Mouse (Mus musculus): ENCODE data around the gene Pvalb.
A peak's percentile ranks its signal among the peaks of the same experiment; 100 is the strongest.

Pvalb gene

DNA sequence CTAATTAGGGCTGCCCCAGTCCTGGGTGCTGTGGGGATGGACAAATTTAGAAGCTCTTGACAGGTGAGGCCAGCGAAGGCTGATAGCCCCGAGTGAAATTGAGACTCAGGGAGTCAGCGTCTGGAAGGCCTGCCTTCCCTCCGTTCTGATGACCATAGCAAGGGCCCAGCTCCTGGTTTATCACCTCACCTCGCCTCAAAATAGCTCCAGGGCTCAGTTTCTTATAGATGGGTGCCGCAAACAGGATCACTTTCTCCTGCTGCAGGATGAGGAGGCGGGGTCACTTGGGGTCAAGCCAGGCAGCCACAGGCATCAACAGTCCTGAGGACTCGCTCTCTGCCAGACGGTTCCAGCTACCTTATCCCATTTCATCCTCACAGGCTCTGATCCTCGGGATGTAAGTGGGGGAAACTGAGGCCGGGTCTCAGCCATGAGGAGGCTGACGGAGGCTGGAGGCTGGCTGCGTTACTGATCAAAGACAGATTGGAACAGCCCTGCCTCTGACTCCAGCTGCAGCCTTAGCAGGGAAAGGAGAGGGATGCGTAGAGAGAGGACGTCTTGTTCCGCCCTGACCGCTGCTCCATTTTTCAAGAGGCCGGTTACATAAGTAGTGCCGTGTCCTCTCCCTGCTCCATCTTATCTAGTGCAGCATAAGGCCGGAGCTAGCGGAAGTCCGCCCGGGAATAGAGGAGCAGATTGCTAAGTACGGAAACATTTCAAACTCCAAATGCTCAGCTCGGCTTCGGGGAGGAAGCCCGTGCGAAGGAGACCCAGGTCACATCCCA is 10.9 kb downstream of the Pvalb start:
- no peak for DNase-seq (ENCODE audit: low spot score)

DNA sequence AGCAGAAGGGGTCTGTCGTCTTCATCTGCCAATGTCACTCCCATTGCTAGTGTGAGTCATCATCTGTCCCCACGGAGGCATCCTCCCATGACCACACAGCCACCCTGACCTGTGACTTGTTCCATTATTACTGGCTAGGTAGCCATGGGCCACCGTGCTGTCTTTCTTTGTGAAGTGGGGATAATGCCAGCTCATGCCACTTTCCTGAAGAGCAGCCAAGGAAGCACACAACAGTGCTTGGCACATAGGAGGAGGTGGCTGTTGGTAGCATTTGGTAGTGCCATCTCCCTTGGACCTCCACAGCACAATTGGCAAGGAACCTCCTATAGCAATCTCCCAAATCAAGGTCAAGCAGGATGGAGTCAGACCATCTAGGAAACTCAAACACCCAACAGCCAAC is 11.9 kb downstream of the Pvalb start:
- no peak for DNase-seq (ENCODE audit: low spot score)

DNA sequence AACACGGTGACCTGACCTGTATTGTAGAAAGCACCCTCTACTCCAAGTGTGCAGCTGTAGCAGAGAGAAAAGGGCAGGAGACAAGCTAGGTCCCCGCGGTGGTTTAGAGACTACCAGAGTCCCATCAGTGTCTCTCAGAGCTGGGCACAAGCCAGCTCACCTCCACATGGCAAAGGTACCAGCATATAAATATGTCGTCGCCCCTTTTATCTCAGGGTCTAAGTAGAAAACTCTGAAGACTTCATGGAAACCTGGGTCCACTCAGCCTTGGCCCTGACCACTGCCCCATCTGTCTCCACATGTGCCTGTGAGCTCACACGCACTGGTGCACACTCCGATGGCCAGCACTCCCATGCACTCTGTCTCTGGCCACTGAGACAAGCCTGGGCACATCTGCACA is 16.6 kb downstream of the Pvalb start:
- DNase-seq (ENCODE audit: low spot score), result no peak

DNA sequence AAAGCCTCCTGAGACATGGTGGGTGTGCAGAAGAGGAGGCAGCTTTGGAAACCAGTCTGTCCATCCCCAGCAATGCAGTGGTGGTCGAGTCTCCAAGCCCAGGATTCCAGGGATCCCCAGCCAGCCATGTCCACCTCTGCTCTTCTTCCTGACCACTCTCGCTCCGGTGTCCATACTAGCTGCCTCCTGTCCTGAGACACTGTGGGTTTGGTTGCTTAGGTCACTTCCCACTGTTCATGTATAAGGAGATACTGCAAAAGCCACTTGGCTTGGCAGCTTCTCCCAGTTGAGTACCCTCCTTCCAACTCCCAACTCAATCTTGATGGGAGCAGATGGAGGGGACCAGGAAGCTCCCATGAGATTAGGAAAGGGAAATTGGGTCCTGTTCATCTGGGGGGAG is 17.7 kb downstream of the Pvalb start:
- no peak for DNase-seq (ENCODE audit: low spot score)

DNA sequence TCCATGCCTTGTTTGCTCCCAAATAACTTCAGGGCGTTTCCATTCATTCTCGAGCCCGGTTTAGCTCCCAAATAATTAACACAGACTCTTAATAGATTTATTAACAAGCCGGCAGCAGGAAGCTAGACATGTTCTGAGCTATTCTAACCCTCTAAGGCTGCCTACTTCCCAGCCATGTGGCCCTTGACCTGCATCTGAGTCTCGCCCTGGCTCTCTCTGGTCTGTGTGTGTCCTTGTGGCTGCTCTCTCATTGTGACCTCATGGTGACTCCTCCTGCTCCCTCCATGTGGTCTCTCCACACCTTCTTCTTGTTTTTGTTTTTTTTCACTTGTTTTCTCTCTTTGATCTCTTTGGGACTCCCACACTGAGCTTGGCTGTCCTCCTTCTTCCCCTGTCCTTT is 19.3 kb downstream of the Pvalb start:
- no peak for DNase-seq (ENCODE audit: low spot score)

DNA sequence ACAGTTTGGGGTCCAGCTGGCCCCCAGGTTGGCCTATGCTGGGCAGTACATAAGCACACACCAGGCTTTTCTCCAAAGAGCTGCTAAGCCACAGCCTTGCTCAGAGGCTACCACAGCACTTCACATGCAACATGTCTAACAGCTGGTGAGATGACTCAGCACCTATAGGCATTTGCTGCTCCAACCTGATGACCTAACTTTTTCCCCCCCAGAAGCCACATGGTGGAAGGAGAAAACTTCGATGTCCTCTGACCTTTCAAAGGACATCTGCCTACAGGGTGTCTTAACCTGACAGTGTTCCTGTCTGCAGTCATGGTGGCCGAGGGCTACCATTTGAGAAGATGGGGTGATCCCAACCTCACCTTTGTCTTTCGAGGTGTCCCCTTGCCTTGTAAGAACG is 20.6 kb downstream of the Pvalb start:
- DNase-seq (ENCODE audit: low spot score), result no peak

DNA sequence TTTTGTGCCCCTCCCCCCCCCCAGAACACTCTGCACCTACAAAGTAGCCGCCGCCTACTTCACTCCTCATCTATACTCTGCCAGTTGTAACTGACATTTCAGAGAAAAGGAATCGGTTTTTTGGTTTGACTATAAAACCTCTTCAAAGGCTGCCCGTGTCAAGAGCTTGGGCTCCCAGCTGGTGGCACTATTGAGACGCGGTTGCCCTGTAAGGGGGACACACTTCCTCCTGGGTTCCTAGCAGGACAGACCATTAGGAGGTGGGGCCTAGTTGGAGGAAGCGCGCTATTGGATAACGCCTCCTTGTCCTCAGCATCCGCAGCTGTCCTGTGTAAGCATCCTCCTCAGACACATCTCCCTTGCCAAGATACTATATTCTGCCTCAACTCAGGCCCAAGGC is 21.3 kb downstream of the Pvalb start:
- no peak for DNase-seq (ENCODE audit: low spot score)

DNA sequence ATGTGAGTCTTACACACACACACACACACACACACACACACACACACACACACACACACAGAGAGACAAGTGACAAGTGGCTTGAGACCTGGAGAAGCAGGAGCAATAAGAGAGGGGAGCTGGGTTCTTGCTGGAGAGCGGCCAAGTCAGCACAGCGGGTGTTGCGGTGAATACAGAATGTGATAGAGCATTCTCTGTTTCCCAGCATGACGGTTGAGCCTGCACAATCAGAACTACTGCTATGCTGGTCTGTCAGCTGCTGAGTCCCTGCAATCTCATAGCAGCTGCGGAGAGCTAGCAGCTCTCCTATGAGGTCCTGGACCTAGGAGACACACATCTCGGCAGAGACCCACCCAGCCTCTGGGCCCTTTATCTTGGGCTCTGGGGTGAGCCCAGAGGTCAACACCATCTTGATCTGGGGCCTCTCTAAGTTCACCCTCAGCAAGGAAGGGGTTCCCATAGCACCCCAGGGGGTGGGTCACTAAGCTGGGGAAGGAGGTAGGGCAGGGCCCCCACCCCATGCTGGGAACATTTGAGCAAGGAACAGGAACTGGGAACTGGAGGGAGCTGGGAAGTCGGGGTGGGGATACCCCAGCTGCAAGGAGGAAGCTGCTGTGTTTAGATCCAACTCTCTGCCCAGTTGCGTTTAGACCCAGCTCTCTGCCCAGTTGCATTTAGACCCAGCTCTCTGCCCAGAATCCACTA is 24.3 kb downstream of the Pvalb start:
- no peak for DNase-seq (ENCODE audit: low spot score)

DNA sequence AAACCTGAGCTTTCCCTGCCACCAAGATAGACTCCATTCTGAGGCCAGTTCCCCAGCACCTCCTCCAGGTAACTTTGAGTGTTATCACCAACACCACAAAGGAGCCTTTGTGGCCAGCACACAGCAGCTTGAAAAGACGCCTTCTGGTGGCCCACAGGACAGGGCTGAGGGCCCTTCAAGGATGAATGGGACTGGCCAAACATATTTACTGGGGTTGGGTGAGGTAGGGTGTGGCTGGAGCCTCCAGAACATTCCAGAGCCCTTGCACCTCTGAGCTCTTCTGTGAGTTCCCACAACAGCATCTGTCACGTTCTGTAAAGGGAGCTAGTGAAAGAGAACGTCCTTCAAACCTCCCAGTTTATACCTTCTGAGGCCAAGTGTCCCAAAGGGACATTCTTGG is 26.4 kb downstream of the Pvalb start:
- DNase-seq (ENCODE audit: low spot score), result no peak

DNA sequence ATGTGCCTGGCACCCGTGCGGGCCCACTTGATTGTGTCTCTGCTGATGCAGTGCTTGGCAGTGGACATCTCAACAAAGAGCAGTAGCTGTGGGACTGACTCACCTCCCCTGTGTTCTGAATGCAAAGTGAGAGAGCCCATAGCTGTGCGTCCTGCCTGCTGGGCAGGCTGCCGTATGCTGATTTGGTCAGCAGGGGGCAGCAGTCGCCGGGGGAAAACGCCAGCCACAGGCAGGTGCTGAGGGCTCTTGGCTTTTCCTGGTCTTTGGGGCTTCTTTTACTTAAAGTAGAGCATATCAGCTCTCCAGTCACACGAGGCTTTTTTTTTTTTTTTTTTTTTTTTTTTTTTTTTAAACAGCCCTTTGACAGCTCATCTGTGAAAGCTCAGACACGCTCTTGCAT is 27.8 kb downstream of the Pvalb start:
- no peak for DNase-seq (ENCODE audit: low spot score)

DNA sequence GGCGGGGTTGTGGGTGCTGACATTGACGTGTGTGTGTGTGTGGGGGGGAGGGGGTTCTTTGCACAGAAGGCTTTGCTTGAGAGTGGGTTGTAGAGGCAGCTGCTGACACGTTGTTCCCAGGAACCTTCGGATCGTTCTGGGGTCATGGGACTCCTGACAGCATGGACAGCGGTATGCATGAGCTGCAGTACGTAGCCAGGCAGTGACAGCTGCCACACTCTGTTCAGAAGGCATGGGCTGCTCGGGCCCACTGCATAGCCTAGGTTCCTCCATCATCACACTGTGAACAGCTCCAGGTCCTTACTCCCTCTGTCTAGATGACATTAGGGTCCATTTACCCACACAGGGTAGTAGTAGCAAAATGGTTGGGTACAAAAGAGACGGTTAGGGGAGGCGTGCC is 28.9 kb downstream of the Pvalb start:
- no peak for DNase-seq (ENCODE audit: low spot score)

DNA sequence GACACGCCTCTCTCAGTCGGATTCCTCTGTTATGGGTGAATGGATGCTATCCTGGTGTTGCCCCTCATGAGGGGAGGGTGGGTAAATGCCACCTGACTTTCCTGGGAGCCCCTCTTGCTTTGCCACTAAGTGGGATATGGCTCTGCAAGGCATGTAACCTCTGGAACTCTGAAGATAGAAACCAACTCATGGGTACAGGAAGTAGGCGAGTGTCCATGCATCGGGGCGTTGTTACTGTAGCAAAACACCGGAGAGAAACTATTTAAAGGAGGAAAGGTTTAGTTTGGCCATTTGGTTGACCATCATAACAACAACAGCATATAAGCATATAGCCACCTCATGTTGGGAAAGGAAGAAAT is 31.3 kb downstream of the Pvalb start:
- DNase-seq (ENCODE audit: low spot score), result no peak

DNA sequence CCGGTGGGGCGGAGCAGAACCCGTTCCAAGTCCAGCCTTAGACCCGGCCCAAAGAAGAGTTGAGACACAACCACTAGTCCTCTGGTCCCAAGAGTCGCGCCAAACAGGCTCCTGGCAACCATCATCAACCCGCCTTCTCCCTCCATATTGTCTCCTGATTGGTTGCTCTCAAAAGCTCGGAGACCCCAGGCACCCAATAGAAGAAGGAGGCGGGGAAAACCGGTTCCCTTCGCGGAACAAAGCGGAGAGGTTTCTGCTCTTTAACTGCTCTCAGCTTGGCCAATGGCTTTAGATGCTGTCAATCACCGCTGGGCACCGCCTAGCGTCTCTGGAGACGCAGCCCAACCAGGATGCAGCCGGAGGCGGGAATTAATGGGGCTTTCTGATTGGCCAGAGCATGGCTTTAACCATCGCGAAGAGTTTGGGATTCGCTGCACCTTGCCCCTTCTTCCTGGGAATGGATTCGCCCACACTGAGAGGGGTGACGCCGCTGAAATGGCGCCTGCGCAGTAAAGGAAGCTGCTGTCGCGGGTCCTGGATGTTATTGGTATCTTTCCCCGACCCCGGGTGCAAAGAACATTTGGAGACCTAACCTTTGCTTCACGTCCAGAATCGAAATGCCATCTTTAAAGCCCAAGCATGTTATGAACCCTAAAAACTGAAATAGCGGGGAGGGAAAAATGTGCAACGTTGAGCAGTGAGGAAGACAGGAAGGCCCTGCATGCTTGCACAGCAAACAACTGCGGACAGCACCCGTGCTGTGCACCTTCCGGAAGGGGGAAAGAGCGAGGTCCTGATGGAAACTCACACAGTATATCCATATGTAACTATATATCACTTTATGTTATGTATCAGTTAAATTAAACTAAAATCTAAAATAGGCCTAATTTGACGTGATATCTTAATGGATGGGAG is 32.0 kb downstream of the Pvalb start, which contains the start of gene Ift27:
Gene Ift27 (minus strand): TSS at position 136 of the 915 bp plus-strand sequence.
- DNase-seq (ENCODE audit: low spot score), result peak; percentile 99

DNA sequence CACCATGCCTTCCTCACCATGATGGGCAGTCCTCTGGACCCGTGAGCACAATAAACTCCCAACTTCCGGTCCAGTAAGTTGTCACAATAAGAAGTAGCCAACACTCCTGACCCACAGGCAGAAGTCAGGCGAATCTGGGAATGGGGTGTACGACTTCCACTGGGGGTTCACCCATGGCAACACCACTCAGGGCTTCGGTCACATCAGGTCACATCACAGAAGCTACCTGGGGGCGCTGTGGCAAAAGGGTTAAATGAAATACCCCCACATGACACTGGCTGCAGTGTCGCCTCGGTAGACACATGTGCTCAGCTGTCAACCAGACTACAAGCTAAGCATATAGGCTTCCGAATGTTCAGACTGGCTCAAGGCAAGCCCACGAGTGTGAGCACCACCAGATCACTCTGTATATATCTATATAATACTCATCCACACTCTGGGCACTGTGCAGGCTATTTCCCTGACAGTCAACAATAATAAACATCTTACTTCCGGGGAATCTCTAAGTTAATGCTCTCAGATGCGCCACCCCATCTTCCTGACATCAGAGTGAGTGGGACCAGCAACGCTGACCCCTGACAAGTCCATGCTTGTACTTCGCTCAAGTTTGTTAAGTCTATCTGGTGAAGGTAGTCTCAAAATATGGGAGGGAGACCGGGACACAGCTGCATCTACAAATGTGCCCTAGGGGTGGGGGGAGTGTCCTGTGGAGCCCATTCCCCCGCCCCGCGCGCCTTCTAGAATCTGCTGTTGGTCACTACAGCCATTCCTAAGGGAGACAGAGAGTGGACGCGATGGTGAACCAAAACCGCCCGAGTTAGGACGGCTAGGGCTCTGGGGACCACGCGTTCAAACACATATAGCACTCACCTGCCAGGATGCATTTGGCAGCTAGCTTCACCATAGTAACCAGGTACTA is 33.0 kb downstream of the Pvalb start:
- no peak for DNase-seq (ENCODE audit: low spot score)

DNA sequence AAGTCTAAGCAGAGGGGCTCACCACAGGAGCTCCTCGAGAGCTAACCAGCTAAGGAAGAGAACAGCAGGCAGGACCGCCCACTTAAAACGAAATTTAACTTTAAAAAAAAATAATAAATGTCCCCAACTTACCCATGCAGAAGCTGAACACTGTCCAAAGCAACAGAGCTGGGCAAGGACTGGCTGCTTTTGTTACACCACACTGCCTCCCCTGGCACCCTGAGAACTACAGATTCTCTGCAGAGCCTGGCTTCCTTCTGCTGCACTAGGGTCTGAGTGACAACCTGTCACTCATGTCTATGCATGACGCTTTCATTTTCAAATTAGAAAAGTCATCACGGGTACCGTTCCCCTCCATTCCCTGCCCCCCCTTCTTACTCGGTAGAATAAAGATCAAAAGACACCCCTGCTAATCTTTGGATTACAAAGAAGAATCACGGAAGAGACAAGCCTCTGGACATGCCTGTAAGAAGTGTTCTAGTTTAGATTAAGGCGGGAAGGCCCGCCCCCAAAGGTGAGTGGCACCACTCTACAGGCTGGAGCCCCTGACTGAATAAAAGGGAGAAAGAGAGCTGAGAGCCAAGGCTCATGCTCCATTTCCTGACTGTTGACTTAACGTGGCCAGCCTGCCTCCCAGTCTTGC is 33.8 kb downstream of the Pvalb start:
- no peak for DNase-seq (ENCODE audit: low spot score)

DNA sequence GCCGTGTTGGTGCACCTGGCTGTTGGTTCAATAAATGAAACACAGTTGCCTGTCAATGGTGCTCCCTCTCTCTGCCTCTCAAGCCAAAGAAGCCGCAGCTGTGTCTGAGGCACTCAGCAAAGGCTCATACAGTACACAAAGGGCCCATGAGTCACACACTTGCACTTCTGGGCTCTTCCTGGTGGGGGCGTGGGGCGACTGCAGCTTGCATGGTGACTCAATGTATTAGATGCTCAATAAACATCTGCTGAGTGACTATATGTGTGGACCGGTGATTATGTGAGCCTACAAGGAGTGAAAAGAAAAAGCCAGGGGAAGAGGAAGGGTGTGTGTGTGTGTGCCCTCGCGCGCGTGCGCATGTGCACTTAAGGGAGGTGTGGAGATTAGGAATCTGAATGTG is 34.5 kb downstream of the Pvalb start:
- DNase-seq (ENCODE audit: low spot score), result no peak

DNA sequence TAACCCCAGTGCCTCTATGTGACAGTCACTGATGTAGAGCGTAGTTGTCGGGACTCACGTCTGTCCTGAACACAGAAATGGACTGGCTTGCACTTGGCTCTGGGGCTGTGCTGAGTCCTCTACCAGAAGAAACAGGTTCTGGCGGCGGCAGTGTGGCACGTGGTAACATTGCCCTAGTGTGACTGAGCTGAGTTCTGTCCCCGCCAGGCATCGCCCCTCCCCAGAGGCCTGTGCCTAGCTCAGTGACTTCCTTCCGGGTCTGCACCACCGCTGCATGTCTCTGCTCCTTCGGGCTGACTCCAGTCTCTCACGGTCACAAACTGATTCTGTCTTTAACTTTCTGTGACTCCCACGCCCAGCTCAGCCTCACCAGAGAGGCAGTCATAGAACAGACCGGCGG is 35.5 kb downstream of the Pvalb start:
- no peak for DNase-seq (ENCODE audit: low spot score)

DNA sequence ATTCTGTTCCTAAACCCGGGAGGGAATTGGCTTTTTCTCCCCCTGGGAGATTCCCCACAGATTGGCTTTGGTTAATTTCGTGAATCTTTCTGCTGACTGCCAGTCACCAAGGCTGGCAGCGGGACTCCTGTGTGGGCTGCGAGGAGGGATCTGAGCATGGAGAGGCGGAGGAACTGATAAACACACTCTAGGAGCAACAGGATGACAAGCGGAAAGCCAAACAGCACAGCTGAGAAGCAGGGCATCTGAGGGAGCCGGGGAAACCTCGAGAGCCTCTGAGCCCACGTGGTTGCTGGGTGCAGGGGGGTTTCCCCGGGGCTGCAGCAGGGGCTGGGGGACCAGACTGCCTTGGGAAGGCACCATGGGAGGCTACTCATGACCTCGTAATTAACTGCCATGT is 36.6 kb downstream of the Pvalb start:
- no peak for DNase-seq (ENCODE audit: low spot score)

DNA sequence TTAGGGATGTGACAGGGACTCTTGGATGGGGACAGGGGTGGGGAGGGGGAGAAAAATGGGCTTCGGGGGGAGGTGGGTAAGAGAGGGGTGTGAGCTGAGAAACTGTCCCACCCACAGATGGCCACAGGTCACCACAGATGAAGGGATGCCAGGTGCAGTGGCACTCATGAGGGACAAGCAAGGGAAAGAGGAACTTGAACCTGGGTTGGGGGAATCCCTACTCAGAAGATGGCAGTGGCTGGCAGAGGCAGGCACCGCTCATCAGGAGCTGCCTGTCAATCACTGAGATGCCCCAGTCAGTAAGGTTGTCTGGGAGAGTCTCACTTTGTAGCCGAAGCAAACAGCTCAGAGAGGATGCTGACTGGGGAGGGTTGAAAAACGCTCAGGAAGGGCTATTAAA is 40.9 kb downstream of the Pvalb start:
- no peak for DNase-seq (ENCODE audit: low spot score)

DNA sequence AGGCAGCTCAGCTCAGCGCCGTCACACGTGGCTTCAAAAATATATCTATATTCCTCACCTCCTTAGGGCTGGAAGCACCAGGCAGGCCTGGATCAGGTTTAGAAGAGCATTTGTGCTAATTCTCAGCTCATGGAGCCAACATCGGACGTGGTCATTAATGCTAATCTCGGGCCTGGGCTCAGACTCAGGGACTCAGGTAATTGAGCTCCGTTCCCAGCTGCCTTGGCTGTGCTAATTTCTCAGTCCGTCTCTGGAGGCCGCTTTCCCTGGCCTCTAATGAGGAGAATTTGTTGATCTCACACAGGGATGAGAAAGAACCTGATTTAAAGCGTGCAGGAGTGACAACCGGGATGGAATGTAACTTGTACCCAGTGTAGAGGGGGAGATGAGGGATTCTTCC is 41.7 kb downstream of the Pvalb start:
- DNase-seq (ENCODE audit: low spot score), result no peak

DNA sequence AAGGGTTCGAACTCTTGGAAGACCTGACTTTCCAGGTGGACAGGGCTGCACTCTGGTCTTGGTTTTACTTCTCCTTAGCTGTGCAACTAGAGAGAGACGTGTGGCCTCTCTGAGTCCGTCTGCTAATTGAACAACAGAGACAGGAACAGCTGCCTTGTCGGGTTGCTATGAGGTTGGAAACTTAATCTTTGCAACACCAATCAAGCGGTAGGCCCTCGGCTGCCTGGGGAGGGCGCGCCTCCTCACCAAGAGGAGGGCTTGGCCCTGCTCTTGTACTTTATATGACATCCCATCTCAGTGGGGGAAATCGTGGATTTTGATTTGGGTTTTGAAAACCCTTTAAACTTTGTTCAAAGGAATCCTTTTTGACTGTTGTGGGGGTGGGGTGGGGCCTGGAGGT is 44.3 kb downstream of the Pvalb start:
- no peak for DNase-seq (ENCODE audit: low spot score)
